Mouse (Mus musculus): ENCODE data around the gene 5730596B20Rik.

Gene 5730596B20Rik

GRCm38 (mm10) chr6:52176391-52176790 is 907 bp upstream of the 5730596B20Rik start:
- DNase-seq (ENCODE audit: low spot score) = no peak

GRCm38 (mm10) chr6:52177806-52178205 is 508 bp downstream of the 5730596B20Rik start:
- no peak for DNase-seq (ENCODE audit: low spot score)

GRCm38 (mm10) chr6:52178918-52179665 is 1.8 kb downstream of the 5730596B20Rik start:
- DNase-seq (ENCODE audit: low spot score) = no peak

- DNase-seq (ENCODE audit: low spot score) = no peak
Observed at GRCm38 (mm10) chr6:52179690-52180089, 2.4 kb downstream of the 5730596B20Rik start.

GRCm38 (mm10) chr6:52180213-52180710 is 3.0 kb downstream of the 5730596B20Rik start:
- DNase-seq (ENCODE audit: low spot score) = no peak

GRCm38 (mm10) chr6:52180726-52181125 is 3.4 kb downstream of the 5730596B20Rik start:
- no peak for DNase-seq (ENCODE audit: low spot score)

- no peak for DNase-seq (ENCODE audit: low spot score)
Observed at GRCm38 (mm10) chr6:52182030-52182429, 4.7 kb downstream of the 5730596B20Rik start.

GRCm38 (mm10) chr6:52182793-52183192 is 5.5 kb downstream of the 5730596B20Rik start:
- DNase-seq (ENCODE audit: low spot score) = no peak

- DNase-seq (ENCODE audit: low spot score) = no peak
Observed at GRCm38 (mm10) chr6:52183311-52184080, 6.2 kb downstream of the 5730596B20Rik start.

- DNase-seq (ENCODE audit: low spot score) = no peak
Observed at GRCm38 (mm10) chr6:52184668-52185067, 7.4 kb downstream of the 5730596B20Rik start.

GRCm38 (mm10) chr6:52185222-52185621 is 7.9 kb downstream of the 5730596B20Rik start:
- DNase-seq (ENCODE audit: low spot score) = no peak

- no peak for DNase-seq (ENCODE audit: low spot score)
Observed at GRCm38 (mm10) chr6:52185834-52186233, 8.5 kb downstream of the 5730596B20Rik start.

GRCm38 (mm10) chr6:52186500-52186899 is 9.2 kb downstream of the 5730596B20Rik start:
- no peak for DNase-seq (ENCODE audit: low spot score)

GRCm38 (mm10) chr6:52189172-52189591 is 11.9 kb downstream of the 5730596B20Rik start:
- no peak for DNase-seq (ENCODE audit: low spot score)

GRCm38 (mm10) chr6:52189909-52190308 is 12.6 kb downstream of the 5730596B20Rik start:
- no peak for DNase-seq (ENCODE audit: low spot score)

GRCm38 (mm10) chr6:52190410-52190809 is 13.1 kb downstream of the 5730596B20Rik start:
- no peak for DNase-seq (ENCODE audit: low spot score)

GRCm38 (mm10) chr6:52190906-52191810 is 13.9 kb downstream of the 5730596B20Rik start, which contains the start of gene Hoxa4:
Hoxa4 (minus strand) TSS chr6:52191753.
- no peak for DNase-seq (ENCODE audit: low spot score)

GRCm38 (mm10) chr6:52191860-52192550 is 14.7 kb downstream of the 5730596B20Rik start:
- DNase-seq (ENCODE audit: low spot score) = peak; percentile 55

- no peak for DNase-seq (ENCODE audit: low spot score)
Observed at GRCm38 (mm10) chr6:52194690-52195089, 17.4 kb downstream of the 5730596B20Rik start.

- no peak for DNase-seq (ENCODE audit: low spot score)
Observed at GRCm38 (mm10) chr6:52196811-52197210, 19.5 kb downstream of the 5730596B20Rik start.

GRCm38 (mm10) chr6:52197271-52197670 is 20.0 kb downstream of the 5730596B20Rik start:
- no peak for DNase-seq (ENCODE audit: low spot score)
